Mouse (Mus musculus): ENCODE measurements around the gene Anxa3.

Anxa3 gene

GRCm38 (mm10) chr5:96848386-96848785 lies 55.2 kb downstream of the Anxa3 start:
- no peak for DNase-seq (ENCODE audit: low read depth)

DNA sequence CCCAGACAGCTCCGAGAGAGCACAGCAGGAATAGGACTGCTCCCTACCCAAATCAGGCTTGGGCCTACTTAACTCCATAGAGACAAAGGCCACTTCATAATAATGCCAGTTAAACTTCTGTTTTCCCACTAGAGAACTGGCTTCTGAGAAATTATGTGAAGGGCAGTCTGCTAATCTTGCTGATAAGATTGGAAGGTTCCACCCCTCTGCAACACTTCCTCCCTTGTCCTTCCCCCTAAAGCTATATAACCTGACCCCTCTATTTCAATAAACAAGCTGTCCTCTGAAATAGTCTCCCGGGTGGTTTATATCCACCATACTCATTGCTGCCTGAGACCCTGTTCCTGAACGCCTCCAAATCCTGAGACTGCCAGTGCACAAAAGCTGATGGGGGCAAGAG lies 56.1 kb downstream of the Anxa3 start:
- no peak for DNase-seq (ENCODE audit: low read depth)

DNA sequence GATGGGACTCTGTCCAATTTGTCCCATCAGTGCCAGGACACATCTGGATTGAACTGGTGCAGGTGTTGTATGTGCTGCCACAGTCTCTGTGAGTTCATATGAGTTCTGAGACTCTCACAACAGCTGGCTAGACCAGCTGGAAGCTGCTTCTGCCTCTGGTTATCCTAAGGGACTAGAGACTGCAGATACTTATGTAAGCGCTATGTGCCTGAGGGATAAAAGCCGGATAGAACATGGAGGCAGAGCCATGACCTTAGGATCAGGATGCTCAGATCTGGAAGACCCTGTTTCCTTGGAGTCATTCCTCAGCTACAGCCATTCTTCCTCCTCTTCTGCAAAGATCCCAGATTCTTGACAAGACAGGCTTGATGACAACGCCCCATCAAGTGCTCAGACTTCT lies 60.3 kb downstream of the Anxa3 start:
- DNase-seq (ENCODE audit: low read depth), result no peak

DNA sequence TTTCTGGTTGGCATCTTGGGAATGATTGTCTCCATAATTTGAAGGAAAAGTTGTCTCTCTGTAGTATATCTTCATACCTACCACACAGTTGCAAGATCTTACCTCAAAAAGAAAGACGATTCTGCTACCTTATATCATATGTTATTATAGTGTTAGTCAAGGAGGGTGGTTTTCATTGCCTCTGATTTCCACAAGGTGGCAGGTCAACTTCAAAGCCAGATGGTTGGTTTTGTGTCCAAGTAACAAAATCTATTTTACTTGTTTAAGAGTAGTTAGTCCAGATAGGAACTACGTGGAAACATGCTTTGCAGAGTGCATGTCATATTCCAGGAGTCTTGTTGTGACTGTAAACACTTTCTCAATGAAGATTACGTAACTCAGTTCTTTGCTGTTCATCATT lies 61.2 kb downstream of the Anxa3 start:
- DNase-seq (ENCODE audit: low read depth), result no peak

- DNase-seq (ENCODE audit: low read depth), result no peak
Measured at GRCm38 (mm10) chr5:96859938-96860337, 66.8 kb downstream of the Anxa3 start.

- DNase-seq (ENCODE audit: low read depth), result no peak
Measured at GRCm38 (mm10) chr5:96867171-96867570, 74.0 kb downstream of the Anxa3 start.

GRCm38 (mm10) chr5:96868893-96869292 lies 75.8 kb downstream of the Anxa3 start:
- DNase-seq (ENCODE audit: low read depth), result no peak

DNA sequence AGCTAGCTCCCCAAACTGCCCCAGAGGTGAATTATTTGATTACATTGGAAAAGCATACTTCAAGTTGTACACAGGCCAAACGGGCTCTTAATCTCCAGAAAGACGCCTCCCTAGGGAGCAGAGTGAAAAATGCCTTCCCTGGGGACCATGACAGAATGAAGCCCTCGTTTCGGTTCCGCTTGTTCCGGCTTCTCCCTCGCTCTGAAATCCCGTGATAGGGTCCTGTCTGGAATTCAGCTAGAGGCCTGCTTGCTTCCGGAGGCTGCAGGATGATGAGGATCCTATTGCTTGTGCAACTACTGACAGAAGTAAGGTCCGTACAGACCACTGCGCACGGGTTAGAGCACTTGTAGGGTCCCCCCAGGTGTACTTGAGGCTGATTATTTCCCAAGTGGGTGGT lies 77.9 kb downstream of the Anxa3 start:
- DNase-seq (ENCODE audit: low read depth), result no peak

DNA sequence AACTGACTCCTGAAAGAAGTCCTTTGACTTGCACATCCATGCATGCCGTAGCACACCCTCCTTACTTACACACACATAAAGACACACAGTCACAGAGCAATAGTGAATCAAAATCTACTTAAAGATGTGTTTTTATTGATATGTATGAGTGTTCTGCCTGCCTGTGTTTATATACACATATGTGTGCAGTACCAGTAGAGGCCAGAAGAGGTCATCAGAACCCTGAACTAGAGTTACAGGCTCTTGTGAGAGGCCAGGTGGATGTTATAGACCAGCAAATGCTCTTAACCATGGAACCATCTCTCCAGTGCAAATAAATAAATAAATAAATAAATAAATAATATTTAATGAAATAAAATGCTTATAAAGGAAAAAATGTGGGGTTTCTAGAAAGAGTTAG lies 85.0 kb downstream of the Anxa3 start:
- DNase-seq (ENCODE audit: low read depth), result no peak

- DNase-seq (ENCODE audit: low read depth), result no peak
Measured at GRCm38 (mm10) chr5:96878851-96879540, 85.9 kb downstream of the Anxa3 start.

- DNase-seq (ENCODE audit: low read depth), result no peak
Measured at GRCm38 (mm10) chr5:96880231-96880630, 87.1 kb downstream of the Anxa3 start.

- no peak for DNase-seq (ENCODE audit: low read depth)
Measured at GRCm38 (mm10) chr5:96881118-96881517, 88.0 kb downstream of the Anxa3 start.

GRCm38 (mm10) chr5:96881613-96882012 lies 88.5 kb downstream of the Anxa3 start:
- no peak for DNase-seq (ENCODE audit: low read depth)

DNA sequence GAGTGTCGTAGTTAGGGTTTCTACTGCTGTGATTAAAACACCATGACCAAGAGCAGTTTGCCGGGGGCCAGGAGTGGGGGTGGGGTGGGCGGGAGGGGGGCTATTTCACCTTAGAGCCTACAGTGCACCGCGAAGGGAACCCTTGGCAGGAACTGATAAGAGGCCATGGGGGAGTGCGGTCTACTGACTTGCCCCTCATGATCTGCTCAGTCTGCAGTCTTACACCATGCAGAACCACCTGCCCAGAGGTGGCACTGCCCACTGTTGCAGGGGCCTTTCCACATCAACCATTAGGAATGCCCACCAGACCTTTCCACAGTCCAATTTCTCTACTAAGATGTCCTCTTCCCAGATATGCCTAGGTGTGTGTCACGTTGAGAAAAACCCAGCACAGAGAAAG lies 92.1 kb downstream of the Anxa3 start:
- DNase-seq (ENCODE audit: low read depth), result no peak

GRCm38 (mm10) chr5:96888396-96888795 lies 95.3 kb downstream of the Anxa3 start:
- no peak for DNase-seq (ENCODE audit: low read depth)

GRCm38 (mm10) chr5:96890367-96890766 lies 97.2 kb downstream of the Anxa3 start:
- no peak for DNase-seq (ENCODE audit: low read depth)

Data from fibroblast of lung, adult 2 months (primary cell).